Mouse (Mus musculus): ENCODE measurements around the gene 1700113H08Rik.

1700113H08Rik gene

GRCm38 (mm10) chr10:87058251-87058925, 543 bp downstream of the 1700113H08Rik start:
- in situ Hi-C loops (cut with MboI; ENCODE audit: unreplicated experiment in 2 of 2): no loop called here

GRCm38 (mm10) chr10:87058926-87059325, 1.1 kb downstream of the 1700113H08Rik start:
- in situ Hi-C loops (cut with MboI; ENCODE audit: unreplicated experiment in 2 of 2): no loop called here

GRCm38 (mm10) chr10:87059447-87059846, 1.6 kb downstream of the 1700113H08Rik start:
- in situ Hi-C loops (cut with MboI; ENCODE audit: unreplicated experiment in 2 of 2): no loop called here

GRCm38 (mm10) chr10:87084236-87084635, 26.4 kb downstream of the 1700113H08Rik start:
- in situ Hi-C loops (cut with MboI; ENCODE audit: unreplicated experiment in 2 of 2): no loop called here

- in situ Hi-C loops (cut with MboI; ENCODE audit: unreplicated experiment in 2 of 2): no loop called here
These were observed 29.8 kb downstream of the 1700113H08Rik start for GRCm38 (mm10) chr10:87087646-87088045.

GRCm38 (mm10) chr10:87094249-87094648, 36.4 kb downstream of the 1700113H08Rik start:
- in situ Hi-C loops (cut with MboI; ENCODE audit: unreplicated experiment in 2 of 2): no loop called here

GRCm38 (mm10) chr10:87098722-87099121, 40.9 kb downstream of the 1700113H08Rik start:
- in situ Hi-C loops (cut with MboI; ENCODE audit: unreplicated experiment in 2 of 2): no loop called here

- in situ Hi-C loops (cut with MboI; ENCODE audit: unreplicated experiment in 2 of 2): loop anchor here (10.0 to 25.0 kb wide), 5 partner anchors 313 to 1304 kb away; partner anchors contain the start of genes Ascl4 (in 1 of the 2), Hsp90b1 (in 1 of the 2), Nt5dc3 (in 1 of the 2) and Ttc41 (in 1 of the 2)
These were observed 42.8 kb downstream of the 1700113H08Rik start for GRCm38 (mm10) chr10:87100668-87101067.

- in situ Hi-C loops (cut with MboI; ENCODE audit: unreplicated experiment in 2 of 2): loop anchor here (10.0 to 25.0 kb wide), 5 partner anchors 314 to 1303 kb away; partner anchors contain the start of genes Ascl4 (in 1 of the 2), Hsp90b1 (in 1 of the 2), Nt5dc3 (in 1 of the 2) and Ttc41 (in 1 of the 2)
These were observed 43.6 kb downstream of the 1700113H08Rik start for GRCm38 (mm10) chr10:87101265-87101950.

GRCm38 (mm10) chr10:87101951-87102320, 44.1 kb downstream of the 1700113H08Rik start:
- in situ Hi-C loops (cut with MboI; ENCODE audit: unreplicated experiment in 2 of 2): loop anchor here (10.0 to 25.0 kb wide), 5 partner anchors 315 to 1303 kb away; partner anchors contain the start of genes Ascl4 (in 1 of the 2), Hsp90b1 (in 1 of the 2), Nt5dc3 (in 1 of the 2) and Ttc41 (in 1 of the 2)

- in situ Hi-C loops (cut with MboI; ENCODE audit: unreplicated experiment in 2 of 2): loop anchor here (10.0 to 25.0 kb wide), 5 partner anchors 315 to 1302 kb away; partner anchors contain the start of genes Ascl4 (in 1 of the 2), Hsp90b1 (in 1 of the 2), Nt5dc3 (in 1 of the 2) and Ttc41 (in 1 of the 2)
These were observed 44.6 kb downstream of the 1700113H08Rik start for GRCm38 (mm10) chr10:87102455-87102854.

GRCm38 (mm10) chr10:87103286-87103685, 45.4 kb downstream of the 1700113H08Rik start:
- in situ Hi-C loops (cut with MboI; ENCODE audit: unreplicated experiment in 2 of 2): loop anchor here (10.0 to 25.0 kb wide), 5 partner anchors 316 to 1302 kb away; partner anchors contain the start of genes Ascl4 (in 1 of the 2), Hsp90b1 (in 1 of the 2), Nt5dc3 (in 1 of the 2) and Ttc41 (in 1 of the 2)

GRCm38 (mm10) chr10:87107565-87108297, 49.9 kb downstream of the 1700113H08Rik start:
- in situ Hi-C loops (cut with MboI; ENCODE audit: unreplicated experiment in 2 of 2): loop anchor here (10.0 to 25.0 kb wide), 5 partner anchors 320 to 1297 kb away; partner anchors contain the start of genes Ascl4 (in 1 of the 2), Hsp90b1 (in 1 of the 2), Nt5dc3 (in 1 of the 2) and Ttc41 (in 1 of the 2)

GRCm38 (mm10) chr10:87108333-87108732, 50.5 kb downstream of the 1700113H08Rik start:
- in situ Hi-C loops (cut with MboI; ENCODE audit: unreplicated experiment in 2 of 2): loop anchor here (10.0 to 25.0 kb wide), 5 partner anchors 321 to 1296 kb away; partner anchors contain the start of genes Ascl4 (in 1 of the 2), Hsp90b1 (in 1 of the 2), Nt5dc3 (in 1 of the 2) and Ttc41 (in 1 of the 2)

- in situ Hi-C loops (cut with MboI; ENCODE audit: unreplicated experiment in 2 of 2): loop anchor here (10.0 to 25.0 kb wide), 5 partner anchors 322 to 1296 kb away; partner anchors contain the start of genes Ascl4 (in 1 of the 2), Hsp90b1 (in 1 of the 2), Nt5dc3 (in 1 of the 2) and Ttc41 (in 1 of the 2)
These were observed 51.4 kb downstream of the 1700113H08Rik start for GRCm38 (mm10) chr10:87109038-87109771.

GRCm38 (mm10) chr10:87110909-87111308, 53.1 kb downstream of the 1700113H08Rik start:
- in situ Hi-C loops (cut with MboI; ENCODE audit: unreplicated experiment in 2 of 2): loop anchor here (25.0 kb wide), 4 partner anchors 324 to 1174 kb away; partner anchors contain the start of genes Ascl4 (in 1 of the 2), Hsp90b1 (in 1 of the 2), Nt5dc3 (in 1 of the 2) and Ttc41 (in 1 of the 2)

GRCm38 (mm10) chr10:87125094-87125493, 67.2 kb downstream of the 1700113H08Rik start:
- in situ Hi-C loops (cut with MboI; ENCODE audit: unreplicated experiment in 2 of 2): loop anchor here (5.0 to 25.0 kb wide), 5 partner anchors 98 to 1200 kb away; no protein-coding TSS in a partner anchor

- in situ Hi-C loops (cut with MboI; ENCODE audit: unreplicated experiment in 2 of 2): loop anchor here (5.0 to 25.0 kb wide), 5 partner anchors 99 to 1198 kb away; no protein-coding TSS in a partner anchor
These were observed 68.5 kb downstream of the 1700113H08Rik start for GRCm38 (mm10) chr10:87126186-87126824.
